Mouse (Mus musculus): ENCODE measurements around the gene Tbc1d8.

The Tbc1d8 gene

GRCm38 (mm10) chr1:39446178-39446577 is 32.4 kb downstream of the Tbc1d8 start:
- no peak for DNase-seq (ENCODE audit: low read depth)

DNA sequence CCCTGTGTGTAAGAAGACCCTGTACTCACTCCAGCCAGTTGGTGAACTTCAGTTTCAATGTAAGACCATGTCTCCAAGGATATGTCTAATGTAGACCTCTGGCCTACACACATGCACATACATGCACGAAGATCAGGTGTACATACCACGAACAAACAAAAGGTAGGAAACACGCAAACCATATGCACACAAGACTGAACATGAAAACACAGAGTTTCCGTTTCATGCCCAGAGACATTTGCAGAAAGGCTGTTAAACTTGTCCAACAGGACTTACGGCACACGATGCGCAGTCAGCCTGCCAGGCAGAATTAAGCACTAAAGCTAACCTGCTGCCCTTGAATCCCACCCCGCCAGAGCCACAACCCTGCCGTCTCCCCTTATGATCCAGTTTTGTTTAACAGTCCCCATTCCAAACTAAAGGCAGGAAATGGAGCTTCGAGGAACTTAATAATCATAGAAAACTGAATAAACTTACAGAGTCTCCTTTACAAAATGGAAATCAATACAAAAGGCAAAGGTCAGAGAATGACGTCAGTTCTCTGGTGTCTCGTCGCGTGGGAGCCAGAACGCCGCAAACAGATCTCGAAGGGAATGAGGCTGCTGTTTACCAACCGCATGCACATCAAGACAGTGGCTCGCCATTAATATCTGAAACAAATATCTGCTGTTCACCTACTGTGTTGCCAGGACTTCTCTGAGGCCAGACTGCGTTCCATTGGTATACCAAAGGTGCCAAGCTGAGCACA is 33.1 kb downstream of the Tbc1d8 start:
- no peak for DNase-seq (ENCODE audit: low read depth)

DNA sequence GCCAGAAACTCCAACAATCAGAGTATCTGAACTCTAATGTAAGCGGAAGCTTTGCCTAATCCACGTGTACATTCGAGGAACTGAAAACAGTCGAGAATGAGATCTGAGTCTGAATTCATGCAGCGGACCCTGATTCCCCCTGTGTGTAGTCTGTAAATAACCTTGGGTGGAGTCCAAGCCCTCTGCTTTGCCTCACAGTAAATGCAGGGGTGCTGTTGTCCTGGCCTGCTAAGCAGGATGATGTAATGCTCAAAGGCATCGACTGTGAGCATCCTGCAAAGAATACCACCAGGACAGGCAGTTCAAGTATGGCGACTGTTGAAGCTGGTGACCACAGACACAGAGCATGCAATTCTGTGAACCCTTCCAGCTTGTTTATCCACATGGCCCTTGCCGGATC is 34.8 kb downstream of the Tbc1d8 start:
- no peak for DNase-seq (ENCODE audit: low read depth)

DNA sequence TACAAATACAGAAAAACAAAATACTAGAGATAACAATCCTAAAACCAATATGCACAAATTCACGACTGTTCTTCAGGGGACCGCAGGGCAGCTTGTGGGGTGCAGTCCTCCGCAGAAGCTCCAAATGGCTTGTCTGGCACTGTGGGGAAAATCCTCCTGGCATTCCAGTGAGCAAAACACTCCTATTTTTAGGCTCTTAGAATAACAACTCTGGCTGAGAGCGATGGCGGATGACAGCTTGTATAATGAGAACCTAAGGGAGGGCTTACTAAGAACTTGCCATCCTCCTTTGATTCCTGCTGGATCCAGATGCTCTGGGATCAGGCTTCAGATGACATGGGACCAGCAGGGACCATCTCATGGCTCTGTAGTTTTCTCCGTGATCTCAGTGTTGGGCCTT is 36.9 kb downstream of the Tbc1d8 start:
- DNase-seq (ENCODE audit: low read depth) = no peak

GRCm38 (mm10) chr1:39439661-39440548 is 38.6 kb downstream of the Tbc1d8 start:
- DNase-seq (ENCODE audit: low read depth) = no peak

DNA sequence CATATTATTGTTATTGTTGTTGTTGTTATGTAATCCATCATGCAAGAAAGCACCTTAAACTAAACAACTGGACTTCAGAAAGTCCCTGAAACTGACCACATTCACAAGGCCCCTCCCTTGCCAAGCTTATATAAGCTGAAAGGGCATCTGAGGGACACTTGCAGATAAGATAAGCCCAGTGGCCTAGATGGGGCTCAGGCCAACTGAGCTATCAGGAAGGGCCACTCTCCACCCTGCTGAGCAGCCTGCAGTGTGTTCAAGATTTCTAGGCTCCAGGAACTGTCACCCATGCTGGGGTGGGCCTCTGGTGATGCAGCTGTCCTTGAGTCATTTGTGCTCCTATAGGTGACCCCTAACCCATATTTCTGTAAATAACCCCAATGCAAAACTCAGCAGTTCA is 39.9 kb downstream of the Tbc1d8 start:
- no peak for DNase-seq (ENCODE audit: low read depth)

DNA sequence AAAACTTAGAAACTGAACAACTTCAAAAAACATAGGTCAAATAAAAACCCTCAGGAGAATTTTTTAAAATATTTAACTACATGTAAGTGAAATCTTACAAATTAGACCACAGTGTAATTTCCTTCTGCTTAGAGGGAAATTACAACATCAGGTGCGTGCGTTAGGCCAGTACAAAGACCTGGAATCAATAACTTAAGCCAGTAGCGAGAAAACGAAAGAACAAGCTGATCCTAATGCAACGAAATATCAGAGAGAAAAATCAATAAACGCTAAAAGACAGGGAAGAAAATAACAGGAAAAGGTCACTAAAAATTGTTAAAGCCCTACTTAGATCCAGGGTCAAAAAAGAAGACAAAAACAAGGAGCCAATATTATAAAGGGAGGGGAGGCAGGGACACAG is 44.3 kb downstream of the Tbc1d8 start:
- DNase-seq (ENCODE audit: low read depth) = no peak

GRCm38 (mm10) chr1:39430020-39430419 is 48.5 kb downstream of the Tbc1d8 start:
- no peak for DNase-seq (ENCODE audit: low read depth)

- DNase-seq (ENCODE audit: low read depth) = no peak
Measured at GRCm38 (mm10) chr1:39429015-39429414, 49.5 kb downstream of the Tbc1d8 start.

DNA sequence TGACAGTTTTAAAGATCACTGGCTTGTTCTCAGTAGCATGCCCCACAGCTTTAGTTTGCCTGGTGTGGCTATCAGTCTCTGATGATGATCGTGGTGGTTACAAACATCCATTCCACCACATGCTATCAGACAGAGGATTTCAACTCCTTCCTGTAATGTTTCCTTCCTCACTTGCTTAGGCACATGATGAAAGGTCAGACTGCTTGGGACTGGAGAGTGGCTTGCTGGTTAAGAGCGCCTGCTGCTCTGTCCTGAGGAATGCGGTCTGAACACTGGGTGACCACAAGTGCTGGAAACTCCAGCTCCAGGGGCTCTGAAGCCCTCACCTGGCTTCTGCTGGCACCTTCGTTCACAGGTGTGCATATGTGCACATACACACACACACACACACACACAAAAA is 50.3 kb downstream of the Tbc1d8 start:
- no peak for DNase-seq (ENCODE audit: low read depth)

DNA sequence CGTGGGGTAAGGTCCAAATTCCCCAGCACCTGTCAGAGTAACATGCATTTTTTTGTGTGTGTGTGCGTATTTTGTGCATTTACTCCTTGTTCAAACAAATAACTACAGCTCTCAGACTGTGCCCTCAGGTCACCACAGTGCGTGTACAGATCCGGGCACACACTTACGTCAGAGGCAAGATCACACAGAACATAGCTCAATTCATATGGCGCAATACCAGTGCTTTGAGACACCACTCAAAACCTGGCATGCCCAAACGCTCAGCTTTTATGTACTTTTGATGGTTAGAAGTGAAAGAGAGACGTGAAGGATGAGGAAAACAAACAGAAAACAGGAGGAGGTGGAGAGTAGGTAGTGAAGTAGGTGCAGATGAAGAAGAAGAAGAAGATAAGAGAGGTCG is 53.1 kb downstream of the Tbc1d8 start:
- DNase-seq (ENCODE audit: low read depth) = no peak

DNA sequence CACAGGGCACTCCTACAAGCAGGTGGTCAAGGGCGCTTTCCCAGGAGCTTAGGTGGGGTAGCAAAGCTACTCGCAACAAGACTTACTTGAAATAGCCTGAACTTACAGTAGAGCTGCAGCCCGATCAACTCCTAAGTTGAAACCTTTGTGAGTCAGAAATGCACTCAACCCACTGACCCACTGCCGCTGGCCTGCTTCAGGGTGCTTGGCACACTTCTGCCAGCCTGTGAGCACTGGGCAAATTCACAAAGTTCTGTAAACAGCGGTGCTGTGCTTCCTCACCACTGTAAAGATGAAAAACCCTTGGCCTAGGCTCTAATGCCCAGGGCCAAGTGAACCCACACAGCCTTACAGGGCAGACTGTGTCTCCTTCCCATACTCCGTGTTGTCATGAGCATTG is 57.6 kb downstream of the Tbc1d8 start:
- no peak for DNase-seq (ENCODE audit: low read depth)

GRCm38 (mm10) chr1:39418852-39419251 is 59.7 kb downstream of the Tbc1d8 start:
- DNase-seq (ENCODE audit: low read depth) = no peak

DNA sequence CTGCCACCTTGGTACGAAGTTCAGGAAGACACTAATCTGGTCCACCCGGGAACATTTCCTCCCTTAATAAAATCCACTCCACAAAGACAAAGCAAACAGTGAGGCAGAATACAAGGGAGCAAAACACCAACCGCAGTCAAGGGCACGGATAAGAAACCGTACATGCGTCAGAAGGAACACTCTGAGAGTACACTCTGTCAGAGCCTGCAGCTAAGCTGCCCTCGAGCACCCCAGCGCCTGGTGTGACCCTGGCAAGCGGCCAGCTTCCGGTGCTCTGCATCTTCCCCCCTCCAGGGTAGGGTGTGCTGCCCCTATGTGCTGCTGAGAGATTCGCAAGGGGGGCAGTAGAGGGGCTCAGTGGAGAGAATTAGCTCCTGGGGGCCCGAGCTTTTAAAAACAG is 60.7 kb downstream of the Tbc1d8 start:
- DNase-seq (ENCODE audit: low read depth) = no peak

DNA sequence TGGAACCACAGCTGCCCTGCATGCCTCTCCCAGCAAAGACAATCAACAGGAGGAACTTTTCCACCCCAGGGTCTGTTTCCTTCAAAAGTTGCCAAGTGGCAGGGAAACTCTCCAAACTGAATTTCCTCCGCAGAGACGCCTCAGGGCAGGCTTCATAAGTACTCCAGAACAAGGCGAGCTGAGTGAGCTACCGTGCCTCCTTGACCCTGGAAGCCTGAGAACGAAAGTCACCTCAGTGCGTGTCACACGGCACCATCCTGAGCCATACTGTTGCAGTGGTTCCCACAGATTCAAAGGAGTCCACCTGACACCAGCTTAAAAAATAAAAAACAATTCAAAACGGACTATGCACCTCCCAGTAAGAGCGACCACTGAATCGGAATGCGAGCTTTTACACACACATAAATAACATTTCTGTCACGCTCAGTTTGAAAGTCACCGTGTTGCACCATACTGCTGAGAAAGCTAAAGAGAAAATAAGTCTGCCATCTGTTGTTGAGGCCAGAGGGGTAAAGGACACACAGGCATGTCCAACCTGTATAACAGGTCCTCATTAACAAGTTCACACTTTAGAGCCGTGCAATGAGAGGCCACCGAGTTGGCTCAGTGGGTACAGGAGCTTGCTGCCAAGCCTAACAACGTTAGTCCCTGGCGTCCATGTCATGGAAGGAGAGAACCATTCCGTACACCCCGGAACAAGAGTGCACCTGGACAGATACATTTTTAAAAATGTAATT is 68.3 kb downstream of the Tbc1d8 start:
- no peak for DNase-seq (ENCODE audit: low read depth)

GRCm38 (mm10) chr1:39408668-39409067 is 69.9 kb downstream of the Tbc1d8 start:
- DNase-seq (ENCODE audit: low read depth) = no peak

GRCm38 (mm10) chr1:39408123-39408522 is 70.4 kb downstream of the Tbc1d8 start:
- DNase-seq (ENCODE audit: low read depth) = no peak

GRCm38 (mm10) chr1:39407108-39407507 is 71.4 kb downstream of the Tbc1d8 start:
- DNase-seq (ENCODE audit: low read depth) = no peak

- no peak for DNase-seq (ENCODE audit: low read depth)
Measured at GRCm38 (mm10) chr1:39400173-39400572, 78.4 kb downstream of the Tbc1d8 start.

- no peak for DNase-seq (ENCODE audit: low read depth)
Measured at GRCm38 (mm10) chr1:39399228-39399627, 79.3 kb downstream of the Tbc1d8 start.

GRCm38 (mm10) chr1:39398284-39398683 is 80.3 kb downstream of the Tbc1d8 start:
- no peak for DNase-seq (ENCODE audit: low read depth)

GRCm38 (mm10) chr1:39396347-39396746 is 82.2 kb downstream of the Tbc1d8 start:
- no peak for DNase-seq (ENCODE audit: low read depth)

DNA sequence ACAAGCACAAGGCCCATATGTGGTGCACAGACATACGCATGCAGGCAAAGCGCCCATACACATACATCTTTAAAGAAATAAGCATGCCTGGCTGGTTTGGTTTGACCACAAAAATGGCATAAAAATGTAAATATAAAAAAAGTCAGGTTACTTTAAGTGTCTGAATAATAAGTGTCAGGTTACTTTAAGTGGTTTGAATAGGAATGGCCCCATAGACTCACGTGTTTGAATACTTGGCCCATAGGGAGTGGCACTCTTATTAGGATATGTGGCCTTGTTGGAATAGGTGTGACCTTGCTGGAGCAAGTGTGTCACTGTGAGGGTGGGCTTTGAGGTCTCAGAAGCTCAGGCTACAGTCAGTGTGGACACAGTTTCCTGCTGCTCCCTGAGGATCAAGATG is 83.9 kb downstream of the Tbc1d8 start:
- no peak for DNase-seq (ENCODE audit: low read depth)

All from c-Kit-positive CD71-negative TER-119-negative erythroid progenitor cells, embryonic 14.5 days (primary cell).